Mouse (Mus musculus) midbrain, embryonic 15.5 days (tissue): ENCODE data around the gene Gm10197. TPM values are rescaled to one million over a fixed set of nuclear protein-coding genes. Genes with fewer than 3 reads are reported as not detected.

Experiments used
- polyA plus RNA-seq: library from polyadenylated mRNA; unstranded; fragments of >200 nt; fragmentation: Nextera tagmentation; extraction: Ambion mirVana; gene quantifications from 2 replicates; pipeline ENCODE4 v1.2.1, GENCODE M21; 2015

The Gm10197 gene
- polyA plus RNA-seq, 1 experiment from 2014 or later = not detected

Other genes with a start within 250 kb of the Gm10197 start
- gene Add3, start 231.3 kb downstream of the Gm10197 start, polyA plus RNA-seq = 30.2 and 33.6 TPM in 2 replicates
- gene Mxi1, start 61.2 kb downstream of the Gm10197 start, polyA plus RNA-seq = 49.6 and 53.3 TPM in 2 replicates
- gene Smndc1, start 18.8 kb upstream of the Gm10197 start, polyA plus RNA-seq = 31.9 and 32.4 TPM in 2 replicates
- gene Dusp5, start 157.3 kb upstream of the Gm10197 start, polyA plus RNA-seq = 2.7 and 3.7 TPM in 2 replicates
- gene Nutf2-ps1, start 217.3 kb upstream of the Gm10197 start, polyA plus RNA-seq = 219 and 237 TPM in 2 replicates
- gene Smc3, start 228.6 kb upstream of the Gm10197 start, polyA plus RNA-seq = 60.0 and 61.1 TPM in 2 replicates